Mouse (Mus musculus) brain, adult 2 months (tissue): ENCODE data around the gene Epsti1.

ENCODE experiments used
- DNase-seq: peaks from one replicate; pipeline ENCODE4 v3.0.0; 2011; ENCODE audit warnings: low read depth, low spot score

Epsti1 gene

GRCm38 (mm10) chr14:77923076-77923865 lies 19.2 kb downstream of the Epsti1 start:
- no peak for DNase-seq

GRCm38 (mm10) chr14:77925414-77925813 lies 21.4 kb downstream of the Epsti1 start:
- no peak for DNase-seq

- peak; percentile 62 for DNase-seq
Measured at GRCm38 (mm10) chr14:77926718-77927117, 22.7 kb downstream of the Epsti1 start.

- peak; percentile 78 for DNase-seq
Measured at GRCm38 (mm10) chr14:77928021-77928420, 24.0 kb downstream of the Epsti1 start.

- peak; percentile 12 for DNase-seq
Measured at GRCm38 (mm10) chr14:77928653-77929052, 24.6 kb downstream of the Epsti1 start.

- DNase-seq, result no peak
Measured at GRCm38 (mm10) chr14:77929139-77929678, 25.2 kb downstream of the Epsti1 start.

GRCm38 (mm10) chr14:77932150-77933047 lies 28.4 kb downstream of the Epsti1 start:
- no peak for DNase-seq

- peak; percentile 14 for DNase-seq
Measured at GRCm38 (mm10) chr14:77933243-77933642, 29.2 kb downstream of the Epsti1 start.

GRCm38 (mm10) chr14:77934431-77934830 lies 30.4 kb downstream of the Epsti1 start:
- no peak for DNase-seq

- DNase-seq, result peak; percentile 46
Measured at GRCm38 (mm10) chr14:77941105-77941504, 37.1 kb downstream of the Epsti1 start.

GRCm38 (mm10) chr14:77942235-77942634 lies 38.2 kb downstream of the Epsti1 start:
- no peak for DNase-seq

GRCm38 (mm10) chr14:77942793-77943558 lies 38.9 kb downstream of the Epsti1 start:
- DNase-seq, result peak; percentile 55

- DNase-seq, result no peak
Measured at GRCm38 (mm10) chr14:77961741-77962140, 57.7 kb downstream of the Epsti1 start.

- no peak for DNase-seq
Measured at GRCm38 (mm10) chr14:77963525-77963924, 59.5 kb downstream of the Epsti1 start.

- DNase-seq, result no peak
Measured at GRCm38 (mm10) chr14:77971355-77971754, 67.3 kb downstream of the Epsti1 start.

- DNase-seq, result peak; percentile 65
Measured at GRCm38 (mm10) chr14:77974221-77974620, 70.2 kb downstream of the Epsti1 start.

- no peak for DNase-seq
Measured at GRCm38 (mm10) chr14:77975702-77976101, 71.7 kb downstream of the Epsti1 start.

- peak; percentile 40 for DNase-seq
Measured at GRCm38 (mm10) chr14:77981516-77981915, 77.5 kb downstream of the Epsti1 start.

- DNase-seq, result no peak
Measured at GRCm38 (mm10) chr14:77997731-77998130, 93.7 kb downstream of the Epsti1 start.

GRCm38 (mm10) chr14:78004486-78004885 lies 100.4 kb downstream of the Epsti1 start:
- DNase-seq, result no peak

- DNase-seq, result peak; percentile 30
Measured at GRCm38 (mm10) chr14:78008019-78008418, 104.0 kb downstream of the Epsti1 start.
